Mouse (Mus musculus): Measurements from ENCODE around the gene Yars.
A peak's percentile ranks its signal among the peaks of the same experiment; 100 is the strongest.
"Not testable (repeated sequence)": the region's sequence is repeated elsewhere in the genome, so short reads cannot be mapped to it uniquely, and the experiment has no call there.

The Yars gene

GRCm38 (mm10) chr4:129190538-129190937 lies 978 bp downstream of the Yars start:
- DNase-seq: peak; percentile 34

- DNase-seq: no peak
Observed at GRCm38 (mm10) chr4:129191691-129192090, 2.1 kb downstream of the Yars start.

DNA sequence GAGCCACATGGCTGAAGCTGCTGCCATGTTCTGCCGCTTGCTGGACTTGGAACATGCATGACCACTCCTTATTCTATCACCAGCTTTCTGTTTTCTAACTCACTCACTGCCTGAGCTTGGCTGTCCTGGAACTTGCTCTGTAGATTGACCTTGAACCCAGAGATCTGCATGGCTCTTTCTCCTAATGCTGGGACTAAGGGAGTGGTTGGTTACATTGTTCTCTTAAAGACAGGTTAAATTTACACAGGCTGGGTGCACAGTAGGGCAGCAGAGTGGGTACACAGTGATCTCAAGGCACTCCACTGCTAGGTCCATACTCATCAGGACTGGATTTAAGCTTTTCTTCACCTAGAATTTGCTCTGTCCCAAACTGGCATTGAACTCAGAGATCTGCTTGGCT lies 4.7 kb downstream of the Yars start:
- DNase-seq: no peak

- no peak for DNase-seq
Observed at GRCm38 (mm10) chr4:129197514-129197913, 8.0 kb downstream of the Yars start.

DNA sequence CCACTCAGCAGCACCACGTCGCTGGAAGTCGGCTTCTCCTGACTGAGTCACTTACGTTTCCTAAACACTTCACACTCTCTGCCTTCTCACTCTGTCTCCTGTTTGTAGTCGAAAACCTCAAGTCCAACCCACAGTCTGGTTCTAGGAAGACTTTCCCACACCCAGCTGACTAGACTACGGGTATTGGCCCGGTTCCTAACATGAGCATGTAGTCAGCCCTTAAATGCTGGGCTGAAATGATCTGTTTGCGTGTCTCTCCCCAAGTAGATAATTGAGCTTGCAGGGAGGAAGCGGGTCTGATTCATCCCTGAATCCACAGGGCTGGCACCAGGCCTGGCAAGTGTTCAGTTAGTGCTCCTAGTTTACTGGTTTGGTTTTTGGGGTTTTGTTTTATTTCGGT lies 15.1 kb downstream of the Yars start:
- DNase-seq: no peak

DNA sequence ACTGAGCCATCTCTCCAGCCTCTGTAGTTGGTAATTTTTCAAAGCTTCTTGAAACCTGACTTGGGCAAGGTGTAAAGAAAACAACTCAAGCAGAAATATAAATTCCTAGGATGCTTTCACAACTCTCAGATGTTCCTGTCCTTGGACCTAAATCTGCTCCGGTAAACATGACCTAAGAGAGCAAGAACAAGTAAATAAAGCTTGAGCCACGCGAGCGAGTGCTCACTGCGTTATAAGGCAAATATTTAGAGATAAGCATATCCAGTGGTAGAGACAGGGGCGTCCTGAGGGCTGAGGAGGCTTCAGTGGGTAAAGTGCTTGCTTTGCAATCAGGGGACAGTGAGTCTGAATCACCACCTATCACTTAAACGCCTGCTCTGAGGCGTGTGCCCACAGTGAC lies 17.2 kb downstream of the Yars start:
- no peak for DNase-seq

- no peak for DNase-seq
Observed at GRCm38 (mm10) chr4:129209504-129209903, 19.9 kb downstream of the Yars start.

DNA sequence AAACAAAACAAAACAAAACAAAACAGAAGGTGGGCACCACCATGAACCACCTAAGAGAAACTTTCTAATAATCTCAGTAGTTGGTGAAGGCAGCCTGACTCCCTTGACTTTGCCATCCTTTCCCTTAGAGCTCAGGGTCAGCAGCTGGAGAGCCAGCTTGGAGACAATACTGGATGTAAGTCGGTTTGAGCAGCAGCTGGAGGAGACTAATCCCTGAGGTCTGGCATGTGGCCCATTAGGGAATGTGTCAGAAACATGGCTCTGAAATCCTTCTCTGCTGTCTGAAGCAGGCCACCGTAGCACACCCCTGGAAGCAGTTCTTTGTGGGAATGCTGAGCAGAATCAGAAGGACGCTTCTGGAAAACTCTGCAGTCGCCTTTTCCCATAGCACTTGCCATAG lies 21.9 kb downstream of the Yars start:
- DNase-seq: no peak

- DNase-seq: not testable (repeated sequence)
Observed at GRCm38 (mm10) chr4:129212486-129212885, 22.9 kb downstream of the Yars start.

GRCm38 (mm10) chr4:129218569-129219175 lies 29.1 kb downstream of the Yars start:
- no peak for DNase-seq

DNA sequence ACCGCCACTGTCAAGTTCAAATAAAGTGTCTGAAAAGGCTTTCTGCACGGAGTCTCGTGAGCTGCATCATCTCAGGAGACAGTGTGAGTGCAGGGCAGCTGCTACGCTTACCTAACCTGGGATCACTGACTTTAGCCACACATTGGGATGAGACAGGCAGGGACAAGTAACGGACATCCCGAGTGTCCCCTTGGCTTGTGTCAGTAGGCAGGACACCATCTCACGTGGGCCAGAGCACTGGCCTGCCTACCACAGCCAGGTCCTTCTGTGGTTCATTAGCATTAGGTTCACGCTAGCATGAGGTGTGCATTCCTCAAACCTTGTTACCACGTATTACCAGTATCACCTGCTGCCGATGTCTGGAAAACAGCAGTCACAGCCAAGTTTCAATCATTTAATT lies 29.6 kb downstream of the Yars start:
- DNase-seq: no peak

DNA sequence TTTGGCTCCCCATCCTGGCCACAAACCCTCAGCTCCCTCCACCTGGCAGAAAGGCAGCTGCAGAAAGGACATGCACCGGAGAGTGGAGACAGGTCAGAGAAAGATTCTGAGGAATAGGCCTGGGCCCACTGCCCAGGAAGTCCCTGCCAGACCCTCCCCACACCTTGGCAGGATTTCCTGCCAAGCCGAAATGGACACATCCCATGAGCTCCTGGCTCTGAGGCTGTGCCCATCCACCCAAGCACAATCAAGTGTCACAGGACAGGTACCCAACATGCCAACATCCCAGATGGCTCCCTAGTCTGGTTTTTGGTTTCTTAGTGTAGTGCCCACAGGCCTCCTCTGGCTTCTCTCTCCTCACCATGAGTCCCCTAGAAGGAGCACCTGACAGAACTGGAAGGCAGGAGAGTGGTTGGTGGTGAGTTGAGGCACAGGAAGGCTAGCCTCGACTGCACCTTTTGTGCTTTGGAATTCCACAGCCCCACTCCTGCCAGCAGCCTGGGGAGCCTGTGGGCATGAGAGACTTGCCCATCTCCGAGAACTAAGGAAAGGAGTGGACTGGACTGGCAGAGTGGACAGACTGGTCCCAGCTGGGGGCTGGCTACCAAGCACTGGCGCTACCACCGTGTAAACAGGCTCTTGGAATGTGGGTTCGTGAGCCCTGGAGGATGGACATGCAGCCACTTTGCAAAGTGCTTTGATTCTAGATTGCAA lies 31.0 kb downstream of the Yars start:
- peak; percentile 87 for DNase-seq

GRCm38 (mm10) chr4:129221097-129222010 lies 31.8 kb downstream of the Yars start:
- DNase-seq: no peak

DNA sequence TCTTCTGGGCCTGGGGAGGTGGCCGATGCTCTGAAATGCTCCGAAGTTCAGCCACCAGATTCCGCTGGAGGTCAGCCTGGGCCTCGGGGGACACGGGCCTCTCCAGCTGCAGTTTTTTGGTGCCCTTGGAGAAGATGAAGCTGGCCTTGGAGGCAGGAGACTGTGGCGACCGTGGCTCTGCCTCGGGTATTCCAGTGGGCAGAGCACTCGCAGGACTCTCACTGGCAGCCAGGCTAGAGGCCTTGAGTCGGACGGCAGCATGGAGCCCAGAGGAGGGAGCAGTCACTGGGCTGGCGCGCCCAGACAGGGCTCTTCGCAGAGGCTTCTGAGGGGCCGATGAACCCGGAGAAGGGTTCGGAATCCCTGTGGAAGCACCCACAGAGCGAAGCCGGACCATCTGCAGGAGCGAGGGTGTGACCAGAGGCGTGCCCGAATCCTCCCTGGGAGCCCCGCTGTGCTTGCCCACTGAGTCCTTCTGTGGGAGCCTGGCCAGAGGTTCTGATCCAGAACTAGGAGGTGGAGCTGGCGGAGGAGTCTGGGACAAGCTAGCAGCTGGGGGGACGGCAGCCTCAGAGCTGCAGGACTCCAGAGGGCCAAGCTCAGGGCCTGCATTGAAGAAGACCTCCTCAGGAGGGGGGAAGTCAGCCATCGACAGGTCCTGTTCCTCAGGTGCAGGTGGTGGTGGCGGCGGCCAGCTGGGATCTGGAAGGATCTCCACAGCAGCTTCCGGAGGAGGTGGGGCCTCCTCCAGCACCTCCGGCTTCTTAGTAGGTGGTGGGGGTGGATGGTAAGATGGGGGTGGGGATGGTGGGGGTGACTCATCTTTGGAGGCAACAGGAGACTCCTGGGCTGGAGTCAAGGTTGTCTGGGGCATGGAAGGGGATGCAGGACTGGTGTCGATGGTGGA lies 32.7 kb downstream of the Yars start:
- peak; percentile 60 for DNase-seq

DNA sequence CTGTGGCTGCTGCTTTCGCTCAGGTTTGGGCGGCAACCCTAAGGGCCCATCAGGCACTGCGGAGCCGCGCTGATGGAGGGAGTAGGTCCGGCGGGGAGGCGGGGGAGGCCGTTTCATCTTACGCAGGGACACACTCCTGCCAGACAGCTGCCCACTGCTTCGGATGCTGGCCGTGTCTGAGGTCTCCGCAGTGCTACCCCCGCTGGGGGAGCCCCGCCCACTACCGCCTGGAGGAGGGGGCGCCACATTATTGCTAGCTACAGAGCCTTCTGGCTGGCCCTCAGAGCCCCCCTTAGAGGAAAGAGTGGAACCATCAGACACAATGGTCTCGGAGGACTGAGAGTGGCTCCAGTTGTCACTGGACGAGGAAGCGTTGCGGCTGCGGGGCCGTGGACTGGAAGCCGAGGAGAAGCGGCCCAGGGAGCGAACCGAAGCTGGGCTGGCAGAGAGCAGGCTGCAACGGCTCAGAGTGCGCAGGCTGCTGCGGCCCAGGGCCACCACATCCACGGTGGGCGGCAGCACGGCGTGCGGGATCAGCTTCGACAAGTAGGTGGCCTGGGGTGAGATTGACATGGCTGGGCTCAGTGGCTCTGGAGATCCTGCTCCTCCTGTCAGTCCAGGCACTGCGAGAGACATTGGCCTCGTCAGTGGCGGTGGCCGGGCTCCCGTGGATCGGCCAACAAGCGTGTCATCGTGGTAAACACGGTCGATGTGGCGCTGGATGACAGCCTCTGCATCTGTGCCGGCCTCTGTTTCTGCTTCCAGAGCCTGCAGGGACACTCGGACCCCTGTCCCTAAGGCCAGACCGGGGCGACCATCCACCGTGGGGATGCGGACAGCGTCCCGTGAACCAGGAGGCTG lies 34.1 kb downstream of the Yars start:
- DNase-seq: peak; percentile 60

DNA sequence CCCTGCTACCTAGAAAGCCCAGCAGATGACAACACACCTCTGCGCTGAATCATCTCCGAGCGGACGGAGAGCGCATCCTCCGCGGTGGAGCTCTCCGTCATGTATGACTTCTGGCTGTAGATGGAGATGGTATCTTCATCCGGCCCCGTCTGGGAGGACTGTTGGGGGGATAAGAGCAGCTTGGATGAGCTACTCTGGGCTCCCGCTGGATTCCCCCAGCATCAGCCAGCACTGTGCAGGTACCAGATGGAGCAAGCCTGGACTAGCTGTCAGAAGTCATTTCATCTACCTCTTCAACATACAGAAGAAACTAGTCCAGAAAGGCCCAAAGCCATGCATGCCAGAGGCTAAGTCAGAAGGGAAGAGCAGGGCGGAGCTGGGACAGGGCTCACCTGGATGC lies 35.8 kb downstream of the Yars start:
- peak; percentile 67 for DNase-seq

- DNase-seq: peak; percentile 66
Observed at GRCm38 (mm10) chr4:129226441-129226963, 36.9 kb downstream of the Yars start.

DNA sequence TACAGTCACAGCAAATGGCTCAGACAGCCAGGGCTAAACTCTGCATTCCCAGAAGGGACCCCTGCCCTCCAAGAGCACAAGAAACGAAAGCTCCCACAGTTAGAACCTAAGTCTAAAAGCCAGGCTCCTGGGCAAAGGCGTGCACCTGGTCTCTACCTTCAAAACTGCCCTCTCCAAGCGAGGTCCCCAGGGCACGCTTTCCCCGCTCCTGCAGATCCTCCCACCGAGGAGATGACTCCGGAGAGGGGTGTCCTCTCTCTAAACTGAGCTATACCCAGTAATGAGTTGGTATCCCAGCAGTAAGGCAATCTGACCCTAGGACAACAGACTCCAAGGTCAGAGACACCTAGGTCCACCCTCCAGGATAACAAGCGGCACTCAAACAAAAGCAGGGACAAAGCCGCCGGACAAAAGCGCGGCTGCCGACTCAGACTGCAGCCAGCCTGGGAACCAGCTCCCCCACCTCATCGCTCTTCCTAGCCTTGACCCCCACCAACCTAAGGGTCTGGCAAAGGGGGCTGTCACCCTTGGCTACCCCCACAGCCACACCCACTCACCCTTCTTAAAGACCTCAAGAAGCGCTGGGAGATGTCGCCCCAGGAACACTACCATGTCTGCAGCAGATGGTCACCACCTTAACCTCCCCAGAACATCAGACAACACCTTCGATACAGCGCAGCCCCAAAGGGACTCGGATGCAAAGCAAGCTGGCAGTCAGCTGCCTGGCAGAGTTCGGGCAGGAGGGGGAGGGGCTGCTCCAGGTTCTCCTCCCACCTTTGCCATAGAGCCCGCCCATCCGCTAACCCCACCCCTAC lies 37.8 kb downstream of the Yars start:
- DNase-seq: peak; percentile 66

DNA sequence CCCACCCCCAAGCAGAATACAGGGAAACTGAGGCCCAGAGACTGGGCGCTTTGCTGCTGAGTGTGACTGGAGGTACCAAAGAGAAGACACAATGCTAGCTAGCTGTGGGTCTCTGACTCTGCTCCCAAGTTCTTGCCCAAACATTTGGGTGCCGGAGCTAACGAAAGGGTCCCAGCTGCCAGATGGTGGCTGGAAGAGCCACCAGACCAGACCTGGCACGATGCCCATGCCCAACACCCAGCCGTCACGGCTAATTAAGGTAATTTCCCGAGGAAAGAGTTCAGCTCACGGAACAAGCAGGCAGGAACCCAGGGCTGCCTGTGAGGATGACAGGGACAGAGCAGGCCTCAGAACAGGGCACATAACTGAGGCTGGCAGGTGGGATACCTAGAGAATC lies 38.4 kb downstream of the Yars start:
- DNase-seq: peak; percentile 69

GRCm38 (mm10) chr4:129230926-129231325 lies 41.4 kb downstream of the Yars start:
- no peak for DNase-seq
